17 mouse cellular contexts compared by ENCODE assay signal in genomic region chr11:5182870-5183269, GRCm38 (mm10).
"Had no signal": no experiment of that assay in that cellular context is flagged by ENCODE, and none has a peak within 500 bp of the region (broad histone marks: within the 10 kb centered on the region; RNA-seq: fewer than 3 reads in every experiment).

No protein-coding gene starts in this region.

- DNase-seq: liver, postnatal 0 days; lung, adult 2 months; lung, postnatal 14 days; lung, postnatal 36 days; retina, postnatal 1 day; right cerebral cortex, adult 18-20 months; right cerebral cortex, postnatal 25 days; right cerebral cortex, postnatal 4 days had no signal

- H3K9me3 ChIP-seq: lung, embryonic 15.5 days; megakaryocyte, embryonic 14.5 days; midbrain, embryonic 13.5 days; midbrain, embryonic 15.5 days; neural tube, embryonic 12.5 days; stomach, embryonic 15.5 days had no signal

- H3K36me3 ChIP-seq: lung, embryonic 15.5 days; midbrain, embryonic 13.5 days; midbrain, embryonic 15.5 days; neural tube, embryonic 12.5 days; stomach, embryonic 15.5 days had no signal

- H3K9ac ChIP-seq: liver, postnatal 0 days; lung, embryonic 15.5 days; midbrain, embryonic 13.5 days; midbrain, embryonic 15.5 days; neural tube, embryonic 12.5 days; stomach, embryonic 15.5 days had no signal

- H3K27me3 ChIP-seq: lung, embryonic 15.5 days; midbrain, embryonic 13.5 days; midbrain, embryonic 15.5 days; neural tube, embryonic 12.5 days; stomach, embryonic 15.5 days had no signal

- H3K4me3 ChIP-seq: lung, embryonic 15.5 days; megakaryocyte, embryonic 14.5 days; midbrain, embryonic 13.5 days; midbrain, embryonic 15.5 days; neural tube, embryonic 12.5 days; stomach, embryonic 15.5 days had no signal

- H3K4me2 ChIP-seq: lung, embryonic 15.5 days; midbrain, embryonic 11.5 days; midbrain, embryonic 13.5 days; midbrain, embryonic 15.5 days; neural tube, embryonic 12.5 days; stomach, embryonic 15.5 days had no signal

- H3K27ac ChIP-seq: macrophage; midbrain, embryonic 13.5 days; midbrain, embryonic 15.5 days; neural tube, embryonic 12.5 days; stomach, embryonic 15.5 days; stomach, postnatal 0 days had no signal

- ATAC-seq: liver, postnatal 0 days; midbrain, embryonic 13.5 days; midbrain, embryonic 15.5 days had no signal
